Mouse (Mus musculus) subcutaneous adipose tissue, adult 2 months (tissue): ENCODE data around the gene Pdgfb. TPM values are rescaled to one million over a fixed set of nuclear protein-coding genes. Genes with fewer than 3 reads are reported as not detected.

ENCODE experiments used
- polyA plus RNA-seq: library from polyadenylated mRNA; depleted of rRNA; stranded (reverse); fragments of >200 nt; gene quantifications from 2 replicates; pipeline ENCODE4 v1.2.3, GENCODE M21; 2012; ENCODE audit warnings: low replicate concordance; rRNA removed

The Pdgfb gene
- 35.6 and 65.6 TPM in 2 replicates for polyA plus RNA-seq

GRCm38 (mm10) chr15:80014321-80015210 lies at the start of gene Pdgfb:
Gene Pdgfb (minus strand): TSS chr15:80014977.

DNA sequence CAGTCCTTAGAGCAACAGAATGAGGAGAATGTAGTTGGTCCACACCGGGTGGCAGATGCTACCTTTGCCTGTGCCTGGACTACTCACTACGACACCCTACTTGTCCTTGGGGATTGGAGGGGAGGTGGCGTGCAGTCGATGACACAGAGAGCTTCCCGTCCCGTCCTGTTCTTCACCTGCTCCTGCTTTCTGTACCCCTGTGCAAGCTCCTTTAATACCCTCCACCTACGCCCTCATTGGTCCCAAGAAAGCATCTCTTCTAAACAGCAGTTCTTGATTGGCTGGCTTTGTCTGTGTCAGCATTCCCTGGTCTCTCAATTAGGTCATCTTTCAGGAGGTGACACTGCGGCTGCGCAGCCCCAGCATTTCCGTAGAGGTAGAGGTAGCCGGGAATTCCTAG lies 43.8 kb downstream of the Pdgfb start, which contains the start of gene Cbx7:
Gene Cbx7 (minus strand): TSS at position 180 of the 400 bp plus-strand sequence.

Other genes starting within 250 kb of the Pdgfb start
- gene Dnal4, start 237.1 kb downstream of the Pdgfb start, polyA plus RNA-seq: 32.6 and 59.1 TPM in 2 replicates
- 1.6 and 6.3 TPM in 2 replicates for gene Nptxr, start 210.2 kb downstream of the Pdgfb start, polyA plus RNA-seq
- 0.39 TPM in 1 of 2 replicates, not detected in the other for gene Npcd, start 180.7 kb downstream of the Pdgfb start, polyA plus RNA-seq
- 36.5 and 153 TPM in 2 replicates for gene Cbx6, start 180.3 kb downstream of the Pdgfb start, polyA plus RNA-seq
- 41.3 and 41.4 TPM in 2 replicates for gene Apobec3, start 123.3 kb downstream of the Pdgfb start, polyA plus RNA-seq
- gene Cbx7, start 43.9 kb downstream of the Pdgfb start, polyA plus RNA-seq: 26.7 and 34.0 TPM in 2 replicates
- 31.1 and 39.3 TPM in 2 replicates for gene Syngr1, start 76.4 kb upstream of the Pdgfb start, polyA plus RNA-seq
- 384 and 934 TPM in 2 replicates for gene Rpl3, start 76.9 kb upstream of the Pdgfb start, polyA plus RNA-seq
- gene Tab1, start 118.2 kb upstream of the Pdgfb start, polyA plus RNA-seq: 15.8 and 28.1 TPM in 2 replicates
- 1.7 and 12.3 TPM in 2 replicates for gene Mgat3, start 158.7 kb upstream of the Pdgfb start, polyA plus RNA-seq
- 16.0 and 21.1 TPM in 2 replicates for gene Mief1, start 219.0 kb upstream of the Pdgfb start, polyA plus RNA-seq
- gene AC140267.1, start 220.9 kb upstream of the Pdgfb start, polyA plus RNA-seq: not detected in 2 replicates
- gene Atf4, start 240.2 kb upstream of the Pdgfb start, polyA plus RNA-seq: 157 and 168 TPM in 2 replicates
- gene Rps19bp1, start 249.3 kb upstream of the Pdgfb start, polyA plus RNA-seq: 29.2 and 34.9 TPM in 2 replicates